Mouse (Mus musculus): ENCODE measurements at regions not wholly inside any gene's neighbourhood (a gene's known extent, or its start where the extent isn't known, plus 50 kb on each side); places are given as distances from the start of the nearest gene placed in this dataset.

DNA sequence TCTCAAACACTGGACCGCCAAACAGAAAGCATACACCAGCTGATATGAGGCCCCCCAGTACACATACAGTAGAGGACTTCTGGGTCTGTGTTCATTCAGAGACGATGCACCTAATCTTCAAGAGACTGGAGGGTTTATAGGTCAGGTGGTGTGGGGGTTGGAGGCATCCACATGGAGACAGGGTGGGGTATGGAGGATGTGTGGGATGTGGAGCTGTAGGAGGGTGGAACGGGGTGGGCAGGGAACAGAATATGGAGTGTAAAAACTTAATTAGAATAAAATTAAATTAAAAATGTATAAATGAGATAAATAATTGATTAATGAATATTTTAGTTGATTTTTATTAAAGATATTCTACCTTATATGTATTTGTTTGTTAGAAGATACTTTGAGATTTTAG is 832.9 kb upstream of the Slc10a2 start:
- Histone ChIP-seq H3K4me1 (ENCODE audit: control insufficient read depth, insufficient read depth, low read length) (no peaks in the 10 kb centered on the region), H3K27ac (ENCODE audit: low read length) (no peak overlapping the region), H3K9me3 (ENCODE audit: control insufficient read depth, low read depth, low read length) (no peaks in the 10 kb centered on the region), H3K4me3 (ENCODE audit: low read depth, low read length) (no peak overlapping the region), H3K9ac (replicated peaks; ENCODE audit: low read depth, low read length) (no peak overlapping the region), H3K4me2 (replicated peaks; ENCODE audit: low read depth, low read length) (no peak overlapping the region), H3K27me3 (ENCODE audit: control insufficient read depth, insufficient read depth, low read length) (no peaks in the 10 kb centered on the region), H3K36me3 (ENCODE audit: control insufficient read depth, insufficient read depth, low read length) (no peaks in the 10 kb centered on the region)
- WGBS: 81% methylated on average over 3 of the region's 3 CpGs
- ATAC-seq (ENCODE audit: insufficient number of reproducible peaks, insufficient read depth, low FRiP score, low read depth): no peak

DNA sequence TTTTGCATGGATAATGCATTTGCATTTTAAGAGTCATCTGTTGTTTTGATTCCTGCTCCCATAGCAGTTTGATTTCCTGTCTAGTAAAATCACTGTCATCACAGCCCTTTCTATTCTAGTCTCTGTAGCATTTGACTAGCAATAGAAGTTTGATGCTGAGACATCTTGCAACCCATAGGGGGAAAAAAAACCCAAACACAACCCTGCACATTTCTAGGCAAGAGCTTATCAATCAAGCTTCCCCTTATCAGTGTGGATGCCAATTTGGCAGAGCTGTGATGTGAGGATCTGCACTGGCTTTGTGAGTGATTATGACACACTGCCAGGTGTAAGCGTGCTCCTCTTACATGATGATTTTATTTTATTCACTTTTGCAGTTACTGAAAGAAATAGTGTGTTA is 813.0 kb upstream of the Slc10a2 start:
- Histone ChIP-seq H3K9me3 (ENCODE audit: control insufficient read depth, low read depth, low read length) (no peaks in the 10 kb centered on the region), H3K4me3 (ENCODE audit: low read depth, low read length) (no peak overlapping the region), H3K36me3 (ENCODE audit: control insufficient read depth, insufficient read depth, low read length) (no peaks in the 10 kb centered on the region), H3K4me1 (ENCODE audit: control insufficient read depth, insufficient read depth, low read length) (no peaks in the 10 kb centered on the region), H3K27ac (ENCODE audit: low read length) (no peak overlapping the region), H3K27me3 (ENCODE audit: control insufficient read depth, insufficient read depth, low read length) (no peaks in the 10 kb centered on the region), H3K4me2 (replicated peaks; ENCODE audit: low read depth, low read length) (no peak overlapping the region), H3K9ac (replicated peaks; ENCODE audit: low read depth, low read length) (no peak overlapping the region)
- 65% methylated on average over 1 of the region's 1 CpGs for WGBS
- ATAC-seq (ENCODE audit: insufficient number of reproducible peaks, insufficient read depth, low FRiP score, low read depth): no peak

All from stomach, embryonic 14.5 days (tissue).